Mouse (Mus musculus): ENCODE data around the gene Mgat2.

Gene Mgat2

DNA sequence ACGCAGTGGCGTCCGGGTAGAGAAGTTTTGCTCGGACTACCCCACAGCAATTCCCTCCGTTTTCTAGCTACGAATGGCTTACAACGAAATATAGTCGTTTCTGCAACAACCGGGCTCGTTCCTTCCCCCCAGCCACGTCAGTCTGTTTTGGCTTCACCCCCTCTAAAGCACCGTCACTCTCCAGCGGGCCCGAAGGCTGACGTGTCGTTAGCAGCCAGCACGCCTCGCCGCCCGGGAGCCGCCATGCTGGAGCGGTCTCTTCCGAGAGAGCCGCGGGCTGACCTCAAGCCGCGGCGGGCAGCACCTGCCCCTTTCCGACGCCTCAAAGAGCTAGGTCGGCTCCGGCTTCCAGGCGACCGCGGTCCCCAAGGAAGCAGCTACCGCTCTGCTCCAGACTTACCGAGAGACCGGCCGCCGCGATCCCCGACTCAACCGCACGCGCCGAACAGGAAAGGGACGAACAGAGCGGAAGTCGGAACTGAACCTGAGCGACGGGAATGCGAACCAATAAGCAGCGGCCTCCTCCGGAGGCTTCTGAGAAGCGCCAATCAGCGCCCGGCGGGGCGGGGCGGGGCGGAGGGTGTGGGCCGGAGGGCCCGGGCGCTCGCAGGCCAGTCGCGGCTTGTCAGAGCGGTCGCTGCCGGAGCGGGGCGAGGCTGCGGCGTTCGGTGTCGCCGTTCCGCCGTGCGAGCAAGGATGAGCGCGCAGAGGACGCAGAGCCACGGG is at the start of gene Mgat2, which contains the start of gene Rpl36al:
TSS of gene Mgat2 (plus strand) at position 575 of the 726 bp plus-strand sequence.
TSS of gene Rpl36al (minus strand) at position 501 of the 726 bp plus-strand sequence.
- in situ Hi-C loops (cut with MboI) = no loop called here

DNA sequence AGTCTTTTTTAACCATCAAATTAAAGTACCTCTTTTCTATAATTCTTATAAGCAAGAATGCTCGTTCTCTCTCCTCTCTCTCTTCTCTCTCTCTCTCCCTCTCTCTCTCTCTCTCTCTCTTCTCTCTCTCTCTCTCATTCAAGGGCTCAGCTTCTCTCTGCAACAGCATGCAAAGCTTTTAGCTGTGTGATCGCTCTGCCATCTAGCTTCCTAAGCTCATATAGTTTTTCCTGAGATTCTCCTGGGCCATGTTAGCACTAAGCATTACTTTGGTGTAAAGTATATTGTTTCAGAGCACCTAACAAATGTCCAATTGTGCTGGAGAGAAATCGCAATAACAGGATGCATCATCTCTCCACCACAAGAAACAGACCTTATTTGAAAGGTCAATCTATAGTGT is 44.8 kb upstream of the Mgat2 start:
- in situ Hi-C loops (cut with MboI) = no loop called here

DNA sequence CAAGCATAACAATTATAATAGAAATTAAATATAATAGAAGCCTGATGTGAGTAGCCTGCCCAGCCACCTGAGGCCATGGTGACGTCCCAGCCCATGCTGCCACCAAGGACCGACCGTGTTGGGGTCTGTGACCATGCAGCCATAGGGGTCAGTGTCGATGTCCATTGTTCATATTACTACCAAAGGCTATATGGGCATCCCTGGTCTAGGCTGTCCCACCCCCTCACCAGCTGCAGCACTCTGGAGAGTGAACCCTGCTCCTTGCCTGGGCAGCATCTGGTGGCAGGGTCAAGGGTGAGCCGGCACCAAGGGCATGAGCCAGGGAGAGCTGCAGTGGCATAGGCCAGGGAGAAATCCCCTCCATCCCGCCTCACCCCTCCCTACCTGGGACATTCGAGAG is 44.1 kb upstream of the Mgat2 start:
- in situ Hi-C loops (cut with MboI) = no loop called here

DNA sequence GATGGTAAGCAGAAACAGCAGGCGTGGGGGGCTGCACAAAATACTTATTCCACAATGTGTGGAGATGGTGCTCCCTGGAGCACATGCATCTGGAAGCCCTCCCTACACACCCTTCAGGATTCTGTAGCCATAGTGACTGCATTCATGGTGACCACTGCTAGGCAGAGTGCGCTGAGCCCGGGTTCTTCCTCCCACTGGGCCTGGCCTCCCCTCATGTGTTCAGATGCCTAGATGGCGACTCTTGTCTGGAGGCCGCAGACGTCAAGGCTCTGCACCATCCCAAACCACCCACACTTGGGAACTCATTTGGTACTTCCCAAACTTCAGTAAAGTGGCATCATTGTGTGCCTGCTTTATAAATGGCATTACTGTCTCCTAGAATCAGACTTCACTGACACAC is 40.5 kb upstream of the Mgat2 start:
- in situ Hi-C loops (cut with MboI) = no loop called here

DNA sequence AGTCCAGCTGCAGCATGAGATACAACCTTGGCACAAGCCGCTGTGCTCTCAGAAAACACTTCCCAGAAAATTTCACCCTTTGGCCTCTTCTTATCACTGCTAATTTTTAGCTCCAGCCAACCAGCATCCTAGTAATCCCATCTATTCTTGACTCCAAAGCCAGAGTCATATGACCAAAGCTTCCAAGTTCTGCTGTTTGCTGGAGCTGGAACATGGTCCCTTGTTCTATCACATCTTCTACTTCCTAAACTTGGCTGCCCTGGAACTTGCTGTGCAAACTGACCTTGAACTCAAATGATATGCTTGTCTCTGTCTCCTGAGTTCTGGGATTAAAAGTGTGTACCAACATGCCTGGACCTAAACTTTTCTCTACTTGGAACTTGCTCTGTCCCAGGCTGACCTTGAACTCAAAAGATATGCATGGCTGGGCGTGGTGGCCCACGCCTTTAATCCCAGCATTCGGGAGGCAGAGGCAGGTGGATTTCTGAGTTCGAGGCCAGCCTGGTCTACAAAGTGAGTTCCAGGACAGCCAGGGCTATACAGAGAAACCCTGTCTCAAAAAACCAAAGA is 36.7 kb upstream of the Mgat2 start:
- in situ Hi-C loops (cut with MboI) = no loop called here

DNA sequence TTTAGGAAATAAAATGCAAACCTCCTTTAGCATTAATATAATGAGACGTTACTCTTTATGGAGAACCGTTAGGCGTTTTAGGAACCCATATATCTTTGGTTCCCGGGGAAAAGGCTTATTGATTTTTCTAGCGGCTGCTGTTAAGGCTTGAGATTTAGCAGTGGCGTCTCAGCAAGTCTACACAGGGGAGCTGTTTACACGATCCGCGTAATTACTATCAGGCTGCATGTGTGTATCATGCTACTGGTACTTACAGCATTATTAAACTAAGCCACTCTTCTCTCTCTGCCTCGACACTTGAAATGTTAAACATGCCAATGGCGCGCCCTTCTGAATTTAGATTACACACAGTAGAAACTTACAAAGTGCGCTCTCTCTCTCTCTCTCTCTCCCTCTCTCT is 33.9 kb upstream of the Mgat2 start:
- in situ Hi-C loops (cut with MboI) = loop anchor here (25.0 kb wide), 1 partner anchor 1812 kb away; the partner anchor contains the start of gene Psma3

DNA sequence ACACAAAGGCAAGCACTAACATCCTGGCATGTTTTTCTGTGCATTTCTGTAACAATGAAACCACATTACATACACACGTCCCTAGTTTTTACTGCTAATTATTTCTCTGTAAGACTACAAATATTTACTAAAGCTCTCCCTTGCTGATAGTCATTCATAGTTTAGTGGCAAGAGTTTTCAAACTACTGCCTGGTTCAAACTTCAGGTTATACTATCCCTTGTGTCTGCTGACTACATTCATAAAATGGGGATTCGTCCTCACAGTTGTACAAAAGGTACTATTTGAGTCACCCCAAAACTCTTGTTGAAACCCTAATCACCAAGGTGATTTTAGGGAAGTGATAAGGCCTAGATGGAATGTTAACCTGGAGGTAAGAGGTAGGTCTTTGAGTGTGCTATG is 28.0 kb upstream of the Mgat2 start:
- in situ Hi-C loops (cut with MboI) = loop anchor here (25.0 kb wide), 1 partner anchor 1806 kb away; the partner anchor contains the start of gene Psma3

DNA sequence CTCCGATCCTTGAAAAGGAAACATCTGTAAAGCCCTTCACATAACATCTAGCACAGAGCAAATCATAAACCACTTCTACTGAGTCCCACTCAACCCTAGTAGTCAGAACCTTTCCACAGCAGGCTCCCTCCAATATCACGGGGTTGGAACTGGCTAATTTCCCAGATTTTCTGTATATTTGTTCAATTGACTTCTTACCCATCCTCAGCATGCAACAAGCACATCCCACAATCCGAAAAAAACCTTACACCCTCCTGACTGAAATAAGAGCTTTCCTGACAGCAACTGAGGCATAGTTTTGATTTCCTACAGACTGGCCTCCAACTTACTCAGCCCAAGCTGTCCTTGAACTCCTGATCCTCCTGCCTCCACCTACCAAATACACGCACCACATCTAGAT is 27.5 kb upstream of the Mgat2 start:
- in situ Hi-C loops (cut with MboI) = loop anchor here (25.0 kb wide), 1 partner anchor 1806 kb away; the partner anchor contains the start of gene Psma3

DNA sequence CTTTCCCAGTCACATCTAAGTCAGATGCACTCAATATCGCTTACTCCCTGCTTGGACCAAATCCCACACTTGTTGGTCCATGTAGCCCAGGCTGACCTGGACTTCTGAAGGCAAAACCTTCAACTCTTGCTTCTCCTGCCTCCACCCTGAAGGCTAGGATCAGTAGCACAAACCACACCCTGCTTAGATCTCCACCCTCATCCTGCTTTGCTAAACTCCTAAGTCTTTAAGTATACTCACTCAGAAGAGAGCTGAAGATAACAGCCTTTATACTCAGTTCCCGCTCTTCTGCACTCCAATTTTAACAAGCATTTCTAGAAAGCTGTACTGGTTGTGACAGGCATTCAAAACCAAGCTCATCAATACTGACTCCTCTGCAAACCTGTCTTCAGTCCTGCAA is 26.9 kb upstream of the Mgat2 start:
- in situ Hi-C loops (cut with MboI) = loop anchor here (25.0 kb wide), 1 partner anchor 1805 kb away; the partner anchor contains the start of gene Psma3

DNA sequence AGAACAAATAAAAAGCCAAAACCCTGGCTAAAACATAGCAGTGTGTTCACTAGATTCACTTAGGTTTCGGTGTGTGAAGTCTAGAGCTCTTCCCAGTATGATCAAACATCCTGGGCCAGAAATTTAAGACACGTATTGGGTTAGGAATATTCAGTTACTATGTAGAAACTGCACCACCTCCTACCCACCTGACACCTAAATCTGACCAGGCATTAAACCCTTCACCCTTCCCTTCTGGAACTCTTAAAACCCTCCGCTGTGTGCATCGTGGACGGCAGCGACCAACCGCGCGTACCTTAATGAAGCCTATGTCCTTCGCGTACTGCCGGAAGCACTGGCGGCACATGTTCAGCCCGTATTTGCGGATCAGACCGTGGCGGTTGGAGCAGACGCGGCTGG is 25.6 kb upstream of the Mgat2 start:
- in situ Hi-C loops (cut with MboI) = loop anchor here (25.0 kb wide), 1 partner anchor 1804 kb away; the partner anchor contains the start of gene Psma3

DNA sequence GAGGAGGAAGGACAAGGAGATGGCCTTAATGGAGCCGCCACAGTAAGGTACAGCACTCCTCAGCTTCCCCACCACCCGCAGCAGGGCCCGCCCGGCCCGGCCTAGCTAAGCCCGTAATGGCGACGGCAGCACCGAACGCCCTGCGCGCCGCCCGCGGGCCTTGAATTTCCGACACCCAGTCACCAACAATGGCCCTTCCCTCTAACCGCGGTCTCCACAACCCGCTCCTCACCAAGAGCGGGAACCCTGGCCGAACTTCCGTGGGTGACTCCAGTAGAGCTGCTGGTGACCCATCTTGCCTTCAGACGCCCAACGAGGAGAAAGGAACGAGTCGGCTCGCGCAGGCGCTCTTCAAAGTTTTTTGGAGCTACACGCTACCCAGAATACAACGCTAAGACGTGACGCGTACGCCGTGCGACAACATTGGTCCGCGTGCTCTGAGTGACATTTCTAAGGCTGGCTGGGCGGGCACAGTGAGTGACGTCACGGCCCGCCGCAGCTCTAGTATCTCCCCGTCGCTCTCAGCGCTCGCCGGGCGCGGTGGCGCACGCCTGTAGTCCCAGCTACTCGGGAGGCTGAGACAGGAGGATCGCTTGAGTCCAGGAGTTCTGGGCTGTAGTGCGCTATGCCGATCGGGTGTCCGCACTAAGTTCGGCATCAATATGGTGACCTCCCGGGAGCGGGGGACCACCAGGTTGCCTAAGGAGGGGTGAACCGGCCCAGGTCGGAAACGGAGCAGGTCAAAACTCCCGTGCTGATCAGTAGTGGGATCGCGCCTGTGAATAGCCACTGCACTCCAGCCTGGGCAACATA is 25.0 kb upstream of the Mgat2 start, which contains the start of gene Rps29:
TSS of gene Rps29 (minus strand) at position 422 of the 813 bp plus-strand sequence.
- in situ Hi-C loops (cut with MboI) = loop anchor here (25.0 kb wide), 1 partner anchor 1803 kb away; the partner anchor contains the start of gene Psma3

DNA sequence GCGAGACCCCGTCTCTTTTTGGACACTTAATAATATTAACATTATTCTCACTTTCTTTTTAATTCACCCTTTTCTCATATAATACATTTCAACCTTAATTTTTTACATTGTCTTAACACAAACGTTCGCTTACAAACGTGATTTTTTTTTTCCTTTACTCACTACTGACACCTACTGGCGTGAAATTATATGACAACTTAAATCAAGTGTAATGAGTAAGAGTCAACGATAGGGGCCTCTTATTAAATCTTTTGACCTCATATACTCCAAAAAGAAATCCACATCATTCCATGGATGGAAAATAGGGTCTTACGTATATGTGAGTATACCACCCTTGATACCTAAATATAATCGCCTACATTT is 24.4 kb upstream of the Mgat2 start:
- in situ Hi-C loops (cut with MboI) = loop anchor here (25.0 kb wide), 1 partner anchor 1803 kb away; the partner anchor contains the start of gene Psma3

DNA sequence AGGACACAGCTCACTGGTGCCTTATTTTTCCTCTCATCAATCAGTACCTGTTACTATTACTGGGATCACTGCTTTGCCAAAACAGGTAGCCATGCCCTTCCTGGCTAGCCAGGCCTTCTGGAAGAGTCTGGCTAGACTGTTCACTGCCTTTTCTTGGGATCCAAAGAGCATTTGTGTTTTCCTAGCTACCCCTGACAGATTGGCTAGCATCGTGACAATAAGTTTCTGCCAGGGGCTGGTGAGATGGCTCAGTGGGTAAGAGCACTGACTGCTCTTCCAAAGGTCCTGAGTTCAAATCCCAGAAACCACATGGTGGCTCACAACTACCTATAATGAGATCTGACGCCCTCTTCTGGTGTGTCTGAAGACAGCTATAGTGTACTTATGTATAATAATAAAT is 23.3 kb upstream of the Mgat2 start:
- in situ Hi-C loops (cut with MboI) = loop anchor here (25.0 kb wide), 1 partner anchor 1802 kb away; the partner anchor contains the start of gene Psma3

DNA sequence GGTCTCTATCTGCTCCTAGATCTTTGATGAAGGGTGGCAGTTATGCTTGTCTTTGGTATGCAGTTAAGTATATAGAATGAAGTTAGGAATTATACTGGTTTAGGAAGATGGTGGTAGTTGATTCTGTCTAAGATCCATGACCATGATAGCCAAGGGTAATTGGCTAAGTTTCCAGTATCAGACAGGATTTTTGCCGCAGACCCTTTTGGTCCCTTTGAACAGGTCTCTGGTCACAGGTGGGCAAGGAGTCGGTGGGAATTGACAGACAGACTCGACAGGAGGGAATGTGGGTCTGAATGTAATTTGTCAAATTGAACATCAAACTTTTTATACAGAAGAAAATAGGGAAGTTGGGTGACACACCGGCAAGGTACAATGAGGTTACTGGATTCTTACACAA is 20.4 kb upstream of the Mgat2 start:
- in situ Hi-C loops (cut with MboI) = loop anchor here (25.0 kb wide), 1 partner anchor 1799 kb away; the partner anchor contains the start of gene Psma3

DNA sequence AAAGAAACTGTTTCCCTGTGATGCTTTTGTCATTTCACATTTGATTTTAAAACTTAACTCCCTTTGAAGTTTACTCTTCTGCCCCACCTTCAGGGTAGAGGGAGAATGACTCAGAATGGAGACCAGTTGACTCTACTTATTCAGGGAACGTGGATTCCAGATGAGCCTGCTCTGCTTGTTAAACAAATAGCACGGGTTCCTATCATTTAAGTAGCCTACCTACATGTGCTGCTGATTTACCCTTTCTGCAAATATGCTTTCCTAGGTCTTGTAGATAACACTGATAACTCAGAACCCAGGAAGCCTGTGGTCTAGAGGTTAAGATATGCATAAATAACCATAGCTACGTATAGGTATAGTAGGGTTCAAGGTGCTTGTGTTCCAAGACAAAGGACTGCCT is 19.1 kb upstream of the Mgat2 start:
- in situ Hi-C loops (cut with MboI) = loop anchor here (25.0 kb wide), 1 partner anchor 1797 kb away; the partner anchor contains the start of gene Psma3

DNA sequence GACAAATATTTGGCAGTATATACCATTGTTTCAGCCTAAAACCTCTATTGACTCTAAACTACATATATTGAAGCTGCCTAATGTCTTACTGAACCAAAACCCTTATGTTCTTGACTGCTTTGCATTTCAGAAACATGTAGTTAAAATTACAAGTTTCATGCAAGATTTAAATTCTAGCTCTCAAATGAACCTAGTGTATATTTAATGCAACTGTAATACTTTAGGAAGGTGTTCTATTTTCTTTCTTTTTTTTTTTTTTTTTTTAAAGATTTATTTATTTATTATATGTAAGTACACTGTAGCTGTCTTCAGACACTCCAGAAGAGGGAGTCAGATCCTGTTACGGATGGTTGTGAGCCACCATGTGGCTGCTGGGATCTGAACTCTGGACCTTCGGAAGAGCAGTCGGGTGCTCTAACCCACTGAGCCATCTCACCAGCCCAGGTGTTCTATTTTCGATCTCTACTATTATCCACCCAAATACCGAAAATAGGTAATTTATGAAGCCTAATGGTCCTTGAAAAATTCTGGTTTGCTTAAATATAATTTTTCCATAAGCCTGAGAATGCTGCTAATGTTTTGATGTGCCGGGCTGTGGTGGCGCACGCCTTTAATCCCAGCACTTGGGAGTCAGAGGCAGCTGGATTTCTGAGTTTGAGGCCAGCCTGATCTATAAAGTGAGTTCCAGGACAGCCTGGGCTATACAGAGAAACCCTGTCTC is 16.9 kb upstream of the Mgat2 start:
- in situ Hi-C loops (cut with MboI) = loop anchor here (25.0 kb wide), 1 partner anchor 1795 kb away; the partner anchor contains the start of gene Psma3

DNA sequence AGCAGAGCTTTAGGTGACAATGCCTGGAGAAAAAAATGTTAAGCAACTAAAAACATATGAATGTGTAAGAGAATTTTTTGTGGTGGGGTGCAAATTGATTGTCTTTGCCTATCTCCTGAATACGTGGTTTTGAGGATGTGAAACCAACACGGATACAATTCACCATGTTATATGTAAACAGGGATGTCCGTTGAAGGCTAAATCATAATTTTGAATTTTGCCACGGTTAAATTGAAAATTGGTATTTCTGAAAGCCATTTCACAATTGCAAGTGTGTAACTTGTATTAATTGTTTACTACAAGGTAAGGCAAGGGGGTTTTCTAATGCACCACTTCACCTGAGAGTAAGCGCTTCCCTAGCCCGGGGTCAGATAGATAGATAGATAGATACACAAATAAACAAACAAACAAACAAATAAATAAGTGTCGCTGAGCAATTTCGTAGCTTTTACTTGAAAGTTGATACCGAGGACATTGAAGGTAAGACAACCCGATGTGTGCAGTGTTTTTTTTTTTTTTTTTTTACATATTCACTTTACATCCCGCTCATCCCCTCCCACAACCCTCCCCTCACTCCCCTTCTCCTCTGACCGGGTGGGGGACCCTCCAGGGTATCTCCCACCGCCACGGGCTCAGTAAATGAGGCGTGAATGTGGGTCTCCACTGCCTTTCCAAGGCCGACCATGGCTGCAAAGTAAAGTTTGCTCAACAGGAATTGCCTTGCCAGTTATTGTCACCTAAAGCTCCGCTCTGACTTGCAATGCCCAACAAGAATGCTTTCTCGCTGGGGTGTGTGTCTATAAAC is 16.1 kb upstream of the Mgat2 start:
- in situ Hi-C loops (cut with MboI) = loop anchor here (25.0 kb wide), 1 partner anchor 1794 kb away; the partner anchor contains the start of gene Psma3

DNA sequence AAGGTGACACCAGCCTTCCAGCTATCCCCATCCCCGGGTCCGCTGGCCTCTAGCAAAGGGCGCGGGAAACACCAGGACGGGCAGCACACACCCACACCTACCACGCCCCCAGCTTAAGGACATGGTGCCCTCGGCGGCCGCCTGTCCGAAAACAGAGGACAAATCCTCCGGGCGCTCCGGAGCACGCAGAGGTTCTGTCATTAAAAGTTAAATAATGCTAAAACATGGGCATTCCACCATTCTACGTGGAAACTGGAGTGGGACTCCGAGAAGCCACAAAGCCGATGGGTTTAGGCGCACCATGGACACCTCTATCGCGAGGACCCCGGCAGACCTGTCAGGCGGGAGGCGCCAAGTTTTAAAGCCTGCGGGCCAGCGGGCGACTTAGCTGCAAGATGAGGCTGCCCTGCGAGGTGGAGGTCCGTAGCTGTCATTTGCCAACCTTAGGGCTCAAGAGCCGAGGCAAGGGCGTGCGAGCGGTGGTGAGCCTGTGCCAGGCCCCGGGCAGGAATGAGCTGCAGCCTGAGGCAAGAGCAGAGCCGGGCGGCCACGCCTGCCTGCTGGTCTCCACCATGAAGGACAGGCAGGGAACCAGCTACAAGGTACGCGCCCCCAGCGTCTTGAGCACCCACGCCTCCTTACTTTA is 15.4 kb upstream of the Mgat2 start, which contains the start of gene Lrr1:
TSS of gene Lrr1 (plus strand) at position 354 of the 646 bp plus-strand sequence.
- in situ Hi-C loops (cut with MboI) = loop anchor here (25.0 kb wide), 1 partner anchor 1794 kb away; the partner anchor contains the start of gene Psma3

DNA sequence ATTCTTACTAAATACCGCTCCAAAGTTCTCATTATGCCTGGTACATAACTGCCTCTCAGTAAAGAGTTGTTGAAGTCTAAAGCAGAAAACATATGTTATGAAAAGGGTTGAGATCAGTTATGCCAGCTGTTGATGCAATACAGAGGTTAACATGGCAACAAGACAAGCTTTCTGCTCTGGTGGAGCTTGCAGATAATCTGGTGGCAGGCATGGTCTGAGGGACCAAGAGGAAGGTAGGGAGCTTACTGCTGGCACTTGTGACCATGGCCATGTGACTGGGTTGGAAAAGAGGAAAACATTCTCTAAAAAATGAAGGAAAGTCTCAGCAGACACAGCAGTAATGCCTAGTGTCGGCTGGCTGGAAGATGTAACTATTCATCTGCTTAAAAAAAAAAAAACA is 12.7 kb upstream of the Mgat2 start:
- in situ Hi-C loops (cut with MboI) = loop anchor here (25.0 kb wide), 1 partner anchor 1791 kb away; the partner anchor contains the start of gene Psma3

Measured in mature B cell (primary cell).